Mouse (Mus musculus): ENCODE measurements around the gene Runx3.

GRCm38 (mm10) chr4:135116391-135116790, 4.1 kb upstream of the Runx3 start:
- TF ChIP-seq CTCF (IDR thresholded peaks at IDR 0.05; ENCODE audit: borderline replicate concordance, insufficient read depth, low read length) (no peak), POLR2A (IDR thresholded peaks at IDR 0.05; ENCODE audit: low read depth, low read length) (no peak)

Measured in embryonic fibroblast, embryonic 13.5 days (primary cell).